Mouse (Mus musculus) thymus, postnatal 4 days (tissue): ENCODE measurements at regions not wholly inside any gene's neighbourhood (a gene's known extent, or its start where the extent isn't known, plus 50 kb on each side); places are given as distances from the start of the nearest gene placed in this dataset.

Experiments used
- DNase-seq: peaks from one replicate; pipeline ENCODE4 v3.0.0; 2021

GRCm38 (mm10) chr15:61766544-61767094, 843.8 kb upstream of the A1bg start:
- no peak for DNase-seq

GRCm38 (mm10) chr15:61753802-61754201, 831.0 kb upstream of the A1bg start:
- no peak for DNase-seq

GRCm38 (mm10) chr15:61723696-61724095, 800.9 kb upstream of the A1bg start:
- DNase-seq: no peak

- no peak for DNase-seq
Measured at GRCm38 (mm10) chr15:61718486-61718885, 795.7 kb upstream of the A1bg start.

- DNase-seq: no peak
Measured at GRCm38 (mm10) chr15:61717216-61717615, 794.4 kb upstream of the A1bg start.

- no peak for DNase-seq
Measured at GRCm38 (mm10) chr15:61713953-61714352, 791.1 kb upstream of the A1bg start.

- DNase-seq: no peak
Measured at GRCm38 (mm10) chr15:61708928-61709327, 786.1 kb upstream of the A1bg start.

- DNase-seq: no peak
Measured at GRCm38 (mm10) chr15:61707952-61708351, 785.1 kb upstream of the A1bg start.

- no peak for DNase-seq
Measured at GRCm38 (mm10) chr15:61692679-61693078, 769.9 kb upstream of the A1bg start.

- DNase-seq: no peak
Measured at GRCm38 (mm10) chr15:61690425-61690824, 767.6 kb upstream of the A1bg start.

- DNase-seq: no peak
Measured at GRCm38 (mm10) chr15:61689776-61690397, 767.1 kb upstream of the A1bg start.

- DNase-seq: no peak
Measured at GRCm38 (mm10) chr15:61682968-61683367, 760.2 kb upstream of the A1bg start.

GRCm38 (mm10) chr15:61670556-61670955, 747.7 kb upstream of the A1bg start:
- no peak for DNase-seq

- DNase-seq: no peak
Measured at GRCm38 (mm10) chr15:61660581-61660980, 737.8 kb upstream of the A1bg start.

GRCm38 (mm10) chr15:61656951-61657350, 734.1 kb upstream of the A1bg start:
- DNase-seq: no peak

GRCm38 (mm10) chr15:61654846-61655245, 732.0 kb upstream of the A1bg start:
- DNase-seq: no peak

GRCm38 (mm10) chr15:61653853-61654252, 731.0 kb upstream of the A1bg start:
- no peak for DNase-seq

GRCm38 (mm10) chr15:61618638-61619500, 696.1 kb upstream of the A1bg start:
- DNase-seq: peak; percentile 28

GRCm38 (mm10) chr15:61610662-61611061, 687.9 kb upstream of the A1bg start:
- DNase-seq: no peak

GRCm38 (mm10) chr15:61609656-61610055, 686.8 kb upstream of the A1bg start:
- no peak for DNase-seq

GRCm38 (mm10) chr15:61608301-61608731, 685.5 kb upstream of the A1bg start:
- no peak for DNase-seq

GRCm38 (mm10) chr15:61599734-61600133, 676.9 kb upstream of the A1bg start:
- no peak for DNase-seq

GRCm38 (mm10) chr15:61596318-61596717, 673.5 kb upstream of the A1bg start:
- no peak for DNase-seq

- no peak for DNase-seq
Measured at GRCm38 (mm10) chr15:61588956-61589355, 666.1 kb upstream of the A1bg start.
